Mouse (Mus musculus) B cell, adult 2 months (primary cell): ENCODE data around the gene Wdr53.
"Not testable (repeated sequence)": the region's sequence is repeated elsewhere in the genome, so short reads cannot be mapped to it uniquely, and the experiment has no call there.

ENCODE experiments used
- DNase-seq, 2 experiments: peaks; one replicate each; pipeline ENCODE4 v3.0.0; 2022

Wdr53 gene

GRCm38 (mm10) chr16:32280211-32280610, 33.2 kb downstream of the Wdr53 start:
- DNase-seq: no peak

GRCm38 (mm10) chr16:32282608-32283007, 35.6 kb downstream of the Wdr53 start:
- no peak for DNase-seq

GRCm38 (mm10) chr16:32291821-32292220, 44.8 kb downstream of the Wdr53 start:
- DNase-seq: no peak

GRCm38 (mm10) chr16:32299617-32300016, 52.6 kb downstream of the Wdr53 start:
- DNase-seq: not testable (repeated sequence)

- no peak for DNase-seq
Observed at GRCm38 (mm10) chr16:32303046-32303445, 56.0 kb downstream of the Wdr53 start.

GRCm38 (mm10) chr16:32303886-32304285, 56.9 kb downstream of the Wdr53 start:
- DNase-seq: no peak
